Mouse (Mus musculus): ENCODE results near the gene Adprhl1. TPM values are rescaled to one million over a fixed set of nuclear protein-coding genes. Genes with fewer than 3 reads are reported as not detected.

Gene Adprhl1
- polyA plus RNA-seq, 1 experiment from 2014 or later, result 1.1 TPM

GRCm38 (mm10) chr8:13267566-13267965 lies 13.6 kb upstream of the Adprhl1 start:
- WGBS (ENCODE audit: insufficient replicate concordance), result 65% methylated on average over 2 of the region's 2 CpGs
- no peaks in the 10 kb centered on the region for H3K27me3 ChIP-seq

GRCm38 (mm10) chr8:13263376-13263775 lies 9.4 kb upstream of the Adprhl1 start:
- Histone ChIP-seq H3K9me3 (replicated peaks) (no peaks in the 10 kb centered on the region), H3K27me3 (no peaks in the 10 kb centered on the region), H3K9ac (no peak overlapping the region), H3K36me3 (replicated peaks) (peaks cover 5% of the 10 kb centered on the region; the same call in 1 of the 2 replicates), H3K4me3 (replicated peaks) (no peak overlapping the region), H3K27ac (replicated peaks) (no peak overlapping the region), H3K4me1 (replicated peaks) (no peaks in the 10 kb centered on the region), H3K4me2 (no peak overlapping the region)
- no peak for ATAC-seq (ENCODE audit: insufficient read depth)
- 15% methylated on average over 3 of the region's 3 CpGs for WGBS (ENCODE audit: insufficient replicate concordance)

More at GRCm38 (mm10) chr8:13267566-13267965, 13.6 kb upstream of the Adprhl1 start:
- H3K4me1 ChIP-seq (replicated peaks), result no peaks in the 10 kb centered on the region
- no peak overlapping the region for H3K4me3 ChIP-seq (replicated peaks)
- peaks cover 30% of the 10 kb centered on the region for H3K36me3 ChIP-seq (replicated peaks)
- no peak overlapping the region for H3K4me2 ChIP-seq
- ATAC-seq (ENCODE audit: insufficient read depth), result no peak
- no peaks in the 10 kb centered on the region for H3K9me3 ChIP-seq (replicated peaks)
- H3K27ac ChIP-seq (replicated peaks), result no peak overlapping the region
- H3K9ac ChIP-seq, result no peak overlapping the region

GRCm38 (mm10) chr8:13253413-13253812 lies 549 bp downstream of the Adprhl1 start:
- Histone ChIP-seq H3K4me3 (replicated peaks) (no peak overlapping the region), H3K36me3 (replicated peaks) (peaks cover 18% of the 10 kb centered on the region), H3K4me2 (no peak overlapping the region), H3K27ac (replicated peaks) (no peak overlapping the region), H3K9ac (no peak overlapping the region), H3K27me3 (0 out of 2 replicates have a peak, but pooled peaks cover 2% of the 10 kb centered on the region), H3K9me3 (replicated peaks) (no peaks in the 10 kb centered on the region), H3K4me1 (replicated peaks) (no peaks in the 10 kb centered on the region)
- WGBS (ENCODE audit: insufficient replicate concordance), result 69% methylated on average over 5 of the region's 5 CpGs
- ATAC-seq (ENCODE audit: insufficient read depth), result no peak

GRCm38 (mm10) chr8:13252837-13253236 lies 1.1 kb downstream of the Adprhl1 start:
- Histone ChIP-seq H3K9me3 (replicated peaks) (no peaks in the 10 kb centered on the region), H3K9ac (no peak overlapping the region), H3K27me3 (0 out of 2 replicates have a peak, but pooled peaks cover 5% of the 10 kb centered on the region), H3K4me1 (replicated peaks) (no peaks in the 10 kb centered on the region), H3K27ac (replicated peaks) (no peak overlapping the region), H3K4me3 (replicated peaks) (no peak overlapping the region), H3K36me3 (replicated peaks) (peaks cover 18% of the 10 kb centered on the region), H3K4me2 (no peak overlapping the region)
- 73% methylated on average over 13 of the region's 13 CpGs for WGBS (ENCODE audit: insufficient replicate concordance)
- no peak for ATAC-seq (ENCODE audit: insufficient read depth)

GRCm38 (mm10) chr8:13244343-13244880 lies 9.6 kb downstream of the Adprhl1 start:
- no peaks in the 10 kb centered on the region for H3K9me3 ChIP-seq (replicated peaks)
- H3K36me3 ChIP-seq (replicated peaks), result no peaks in the 10 kb centered on the region
- H3K4me3 ChIP-seq (replicated peaks), result no peak overlapping the region
- no peak for ATAC-seq (ENCODE audit: insufficient read depth)
- WGBS (ENCODE audit: insufficient replicate concordance), result 66% methylated on average over 11 of the region's 11 CpGs
- H3K4me1 ChIP-seq (replicated peaks), result no peaks in the 10 kb centered on the region
- H3K27ac ChIP-seq (replicated peaks), result no peak overlapping the region
- H3K27me3 ChIP-seq, result peaks cover 15% of the 10 kb centered on the region
- H3K9ac ChIP-seq, result no peak overlapping the region
- H3K4me2 ChIP-seq, result no peak overlapping the region

- Histone ChIP-seq H3K9me3 (replicated peaks) (no peaks in the 10 kb centered on the region), H3K4me2 (no peak overlapping the region), H3K36me3 (replicated peaks) (no peaks in the 10 kb centered on the region), H3K27me3 (peaks cover 12% of the 10 kb centered on the region), H3K9ac (no peak overlapping the region), H3K27ac (replicated peaks) (no peak overlapping the region), H3K4me1 (replicated peaks) (no peaks in the 10 kb centered on the region), H3K4me3 (replicated peaks) (no peak overlapping the region)
- WGBS (ENCODE audit: insufficient replicate concordance), result 65% methylated on average over 10 of the region's 10 CpGs
- ATAC-seq (ENCODE audit: insufficient read depth), result no peak
These were observed 10.7 kb downstream of the Adprhl1 start for GRCm38 (mm10) chr8:13242985-13243870.

- Histone ChIP-seq H3K4me1 (replicated peaks) (no peaks in the 10 kb centered on the region), H3K9me3 (replicated peaks) (no peaks in the 10 kb centered on the region), H3K4me2 (no peak overlapping the region), H3K27me3 (peaks cover 12% of the 10 kb centered on the region), H3K27ac (replicated peaks) (no peak overlapping the region), H3K36me3 (replicated peaks) (no peaks in the 10 kb centered on the region), H3K4me3 (replicated peaks) (no peak overlapping the region), H3K9ac (no peak overlapping the region)
- WGBS (ENCODE audit: insufficient replicate concordance), result 61% methylated on average over 7 of the region's 7 CpGs
- no peak for ATAC-seq (ENCODE audit: insufficient read depth)
These were observed 13.3 kb downstream of the Adprhl1 start for GRCm38 (mm10) chr8:13240691-13241090.

- 58% methylated on average over 9 of the region's 9 CpGs for WGBS (ENCODE audit: insufficient replicate concordance)
- Histone ChIP-seq H3K27ac (replicated peaks) (no peak overlapping the region), H3K9ac (no peak overlapping the region), H3K27me3 (peaks cover 17% of the 10 kb centered on the region), H3K4me3 (replicated peaks) (no peak overlapping the region), H3K4me1 (replicated peaks) (no peaks in the 10 kb centered on the region), H3K4me2 (no peak overlapping the region), H3K9me3 (replicated peaks) (no peaks in the 10 kb centered on the region), H3K36me3 (replicated peaks) (no peaks in the 10 kb centered on the region)
- ATAC-seq (ENCODE audit: insufficient read depth), result no peak
These were observed 13.9 kb downstream of the Adprhl1 start for GRCm38 (mm10) chr8:13240055-13240454.

GRCm38 (mm10) chr8:13234803-13235202 lies 19.2 kb downstream of the Adprhl1 start:
- H3K9ac ChIP-seq, result no peak overlapping the region
- H3K4me1 ChIP-seq (replicated peaks), result no peaks in the 10 kb centered on the region
- 69% methylated on average over 13 of the region's 13 CpGs for WGBS (ENCODE audit: insufficient replicate concordance)
- no peak overlapping the region for H3K27ac ChIP-seq (replicated peaks)
- peaks cover 12% of the 10 kb centered on the region; the same call in 1 of the 2 replicates for H3K27me3 ChIP-seq
- H3K4me2 ChIP-seq, result no peak overlapping the region
- no peaks in the 10 kb centered on the region for H3K9me3 ChIP-seq (replicated peaks)
- H3K36me3 ChIP-seq (replicated peaks), result no peaks in the 10 kb centered on the region
- H3K4me3 ChIP-seq (replicated peaks), result no peak overlapping the region
- no peak for ATAC-seq (ENCODE audit: insufficient read depth)

GRCm38 (mm10) chr8:13230471-13230870 lies 23.5 kb downstream of the Adprhl1 start:
- Histone ChIP-seq H3K27ac (replicated peaks) (no peak overlapping the region), H3K36me3 (replicated peaks) (no peaks in the 10 kb centered on the region), H3K4me3 (replicated peaks) (no peak overlapping the region), H3K9ac (no peak overlapping the region), H3K9me3 (replicated peaks) (no peaks in the 10 kb centered on the region), H3K4me2 (no peak overlapping the region), H3K27me3 (peaks cover 12% of the 10 kb centered on the region; the same call in 1 of the 2 replicates), H3K4me1 (replicated peaks) (no peaks in the 10 kb centered on the region)
- WGBS (ENCODE audit: insufficient replicate concordance), result 66% methylated on average over 4 of the region's 4 CpGs
- no peak for ATAC-seq (ENCODE audit: insufficient read depth)

- Histone ChIP-seq H3K27ac (replicated peaks) (no peak overlapping the region), H3K4me3 (replicated peaks) (no peak overlapping the region), H3K27me3 (peaks cover 15% of the 10 kb centered on the region; the same call in 1 of the 2 replicates), H3K9ac (no peak overlapping the region), H3K4me2 (no peak overlapping the region), H3K36me3 (replicated peaks) (no peaks in the 10 kb centered on the region), H3K4me1 (replicated peaks) (no peaks in the 10 kb centered on the region), H3K9me3 (replicated peaks) (no peaks in the 10 kb centered on the region)
- no peak for ATAC-seq (ENCODE audit: insufficient read depth)
- 71% methylated on average over 12 of the region's 12 CpGs for WGBS (ENCODE audit: insufficient replicate concordance)
These were observed 24.2 kb downstream of the Adprhl1 start for GRCm38 (mm10) chr8:13229802-13230201.

Measured in liver, embryonic 15.5 days (tissue).